Mouse (Mus musculus) kidney, adult 9 months (tissue): ENCODE measurements around the gene Mfsd11.
A peak's percentile ranks its signal among the peaks of the same experiment; 100 is the strongest.
"Not testable (repeated sequence)": the region's sequence is repeated elsewhere in the genome, so short reads cannot be mapped to it uniquely, and the experiment has no call there.

Source experiments
- DNase-seq: peaks from one replicate; pipeline ENCODE4 v3.0.0; 2022

Gene Mfsd11

DNA sequence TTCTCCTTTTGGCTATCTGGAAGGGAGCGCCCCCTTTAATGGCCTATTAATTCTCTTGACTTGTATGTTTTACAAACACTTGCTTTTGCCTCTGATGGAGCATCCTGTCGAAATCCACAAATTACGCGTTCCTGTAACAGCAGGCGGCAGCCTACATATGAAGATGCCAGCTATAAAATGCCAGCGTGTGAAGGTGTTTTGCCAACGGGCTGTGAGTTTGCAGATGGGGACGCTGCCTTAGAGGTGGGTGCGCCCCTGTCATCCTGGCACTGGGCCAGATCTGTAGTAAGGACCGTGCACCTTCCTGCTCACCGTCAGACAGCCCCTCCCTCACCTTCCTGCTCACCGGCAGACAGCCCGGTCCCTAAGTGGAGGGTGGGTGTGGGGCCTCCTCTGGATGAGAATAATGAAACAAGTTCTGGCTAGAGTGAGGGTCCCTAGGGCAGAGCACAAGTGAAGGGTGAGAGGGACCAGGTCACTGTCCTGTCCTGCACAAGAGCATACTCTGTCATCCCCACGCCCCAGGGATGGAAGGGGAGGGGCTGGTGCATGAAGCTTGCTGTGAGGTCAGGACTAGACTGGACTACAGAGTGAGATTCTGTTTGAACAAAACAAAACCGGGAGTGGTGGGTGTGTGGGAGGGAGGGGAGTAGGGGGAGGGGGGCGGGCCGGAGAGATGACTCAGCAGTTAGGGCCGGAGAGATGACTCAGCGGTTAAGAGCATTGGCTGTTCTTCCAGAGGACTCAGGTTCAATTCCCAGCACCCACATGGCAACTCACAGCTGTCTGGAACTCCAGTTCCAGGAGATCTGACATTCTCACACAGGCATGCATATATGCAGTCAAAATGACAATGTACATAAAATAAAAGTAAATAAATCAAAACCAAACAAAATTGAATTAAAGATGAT is 41.5 kb downstream of the Mfsd11 start:
- DNase-seq = no peak

DNA sequence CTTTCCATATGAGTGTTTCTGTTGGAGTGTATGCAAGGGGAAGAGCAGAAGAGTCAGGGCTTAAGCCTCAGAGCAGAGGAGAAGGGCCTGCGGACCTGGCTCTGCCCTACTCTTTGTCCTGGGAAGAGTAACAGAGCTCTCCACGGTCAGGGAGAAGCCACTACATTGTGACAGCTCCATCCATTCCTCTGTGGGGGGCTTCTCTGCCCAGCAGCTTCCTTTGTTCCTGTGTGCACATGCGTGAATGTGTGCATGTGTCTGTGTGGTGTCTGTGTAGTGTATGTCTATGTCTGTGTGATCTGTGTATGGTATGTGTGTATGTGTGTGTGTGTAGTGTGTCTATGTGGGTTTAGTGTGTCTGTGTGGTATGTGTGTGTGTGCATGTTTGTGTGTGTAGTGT is 43.2 kb downstream of the Mfsd11 start:
- no peak for DNase-seq

DNA sequence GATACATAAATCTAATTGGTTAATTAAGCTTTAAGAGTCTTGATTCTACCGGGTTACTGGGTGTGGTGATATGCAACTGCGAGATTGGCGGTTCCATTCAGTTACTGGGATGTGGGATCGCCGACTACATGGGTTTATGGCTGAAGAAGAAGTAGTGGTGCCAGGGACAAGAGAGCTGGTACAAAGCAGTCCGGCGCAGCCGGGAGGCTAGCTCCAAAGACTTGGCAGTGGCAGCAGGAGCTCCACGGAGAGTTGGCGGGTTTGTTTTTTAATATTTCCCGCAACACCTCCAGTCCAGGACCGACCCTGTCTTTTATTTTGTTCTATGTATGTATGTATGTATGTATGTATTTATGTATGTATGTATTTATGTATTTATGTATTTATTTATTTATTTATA is 47.0 kb downstream of the Mfsd11 start:
- no peak for DNase-seq

DNA sequence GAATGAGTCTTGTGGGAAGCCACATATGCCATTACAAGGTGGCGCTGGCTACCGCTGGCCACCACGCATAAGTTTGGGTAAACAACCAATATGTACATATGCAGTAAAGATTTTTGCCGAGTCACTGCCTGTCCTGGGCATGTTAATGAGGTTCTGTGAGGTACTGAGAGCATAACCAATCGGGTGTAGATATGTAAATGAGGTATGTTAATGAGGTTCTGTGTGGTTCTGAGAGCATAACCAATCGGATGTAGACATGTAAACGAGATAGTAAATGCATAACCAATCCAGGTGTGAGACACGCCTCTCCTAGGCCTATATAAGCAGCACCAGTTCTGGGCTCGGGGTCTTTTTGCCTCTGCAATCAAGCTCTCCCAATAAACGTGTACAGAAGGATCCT is 50.3 kb downstream of the Mfsd11 start:
- not testable (repeated sequence) for DNase-seq

DNA sequence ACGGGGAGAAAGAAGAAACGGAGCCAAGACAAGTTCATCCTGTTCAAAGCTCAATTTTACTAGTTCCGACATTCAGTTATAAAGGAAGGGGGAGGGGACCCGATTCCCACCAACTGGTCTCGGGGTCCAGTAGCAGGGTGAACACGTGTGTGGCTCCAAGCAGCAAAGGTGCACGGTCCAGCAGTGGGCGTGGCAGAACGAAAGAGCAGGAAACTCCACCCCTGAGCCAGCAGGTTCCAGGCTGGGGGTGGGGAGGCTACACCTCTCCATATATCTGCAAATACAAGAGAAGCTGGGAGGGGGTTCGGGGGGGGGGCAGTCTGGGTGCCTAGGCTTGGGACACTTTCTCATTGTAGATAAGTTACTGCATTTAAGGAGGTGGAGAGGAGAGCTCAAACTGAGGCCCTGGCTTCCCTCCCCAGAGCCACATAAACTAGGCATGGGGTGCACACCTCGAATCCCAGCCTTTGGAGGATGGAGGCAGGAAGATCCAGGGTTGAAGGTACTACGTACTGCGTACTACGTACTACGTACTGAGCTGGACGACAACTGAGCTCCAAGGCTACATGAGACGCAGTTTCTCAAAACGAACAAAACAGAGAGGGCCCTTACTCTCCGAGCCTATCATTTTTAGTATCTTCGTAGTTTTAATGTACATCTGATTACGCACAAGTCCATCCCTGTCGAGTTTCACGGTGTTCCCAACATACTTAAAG is 53.7 kb downstream of the Mfsd11 start:
- peak; percentile 14 for DNase-seq

DNA sequence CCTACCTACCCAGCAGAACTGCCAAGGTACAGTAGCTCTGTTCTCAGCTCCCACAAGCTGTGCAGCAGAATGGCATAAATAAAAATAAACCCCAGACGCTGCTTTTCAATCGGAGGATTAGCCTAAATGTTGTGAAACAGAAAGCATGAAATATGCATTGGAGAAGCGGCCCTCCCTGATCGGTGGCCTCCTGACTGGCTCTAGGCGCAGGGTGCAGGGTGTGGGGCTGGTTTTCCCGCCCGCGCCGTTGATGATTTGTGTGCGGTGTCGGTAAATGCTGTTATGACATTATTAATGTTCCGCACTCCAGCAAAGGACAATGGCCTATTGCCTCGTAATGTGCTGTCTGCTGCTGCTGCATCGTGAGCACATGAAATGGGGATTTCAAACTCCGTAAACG is 61.3 kb downstream of the Mfsd11 start:
- no peak for DNase-seq

DNA sequence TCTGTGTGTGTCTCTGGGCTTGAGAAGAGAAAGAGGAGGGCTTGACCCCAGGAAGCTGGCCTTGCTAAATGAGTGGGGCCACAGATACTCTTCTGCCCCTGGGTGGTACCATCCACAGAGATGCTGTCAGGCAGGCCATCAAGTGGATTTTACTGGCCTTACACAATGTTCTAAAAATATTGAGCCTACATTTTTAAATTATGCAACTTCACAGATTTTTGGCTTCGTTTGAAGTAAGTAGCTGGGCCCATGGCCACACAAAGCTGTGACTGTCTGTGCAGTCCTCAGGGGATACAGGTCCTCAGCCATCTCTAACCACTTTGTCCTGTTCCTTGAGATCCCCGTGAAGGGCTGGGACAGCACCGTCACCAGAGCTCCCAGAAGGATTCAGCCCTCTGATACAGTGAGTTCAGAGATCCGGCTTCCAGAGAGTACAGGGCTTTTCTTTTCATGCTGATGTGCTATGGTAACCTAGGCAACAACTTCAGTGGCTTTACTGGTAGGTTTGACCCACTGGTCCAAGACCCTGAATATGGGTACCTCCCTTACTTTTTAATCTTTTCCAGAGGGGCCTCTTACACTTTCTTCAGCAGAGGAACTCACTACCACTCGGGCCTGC is 62.1 kb downstream of the Mfsd11 start:
- no peak for DNase-seq

DNA sequence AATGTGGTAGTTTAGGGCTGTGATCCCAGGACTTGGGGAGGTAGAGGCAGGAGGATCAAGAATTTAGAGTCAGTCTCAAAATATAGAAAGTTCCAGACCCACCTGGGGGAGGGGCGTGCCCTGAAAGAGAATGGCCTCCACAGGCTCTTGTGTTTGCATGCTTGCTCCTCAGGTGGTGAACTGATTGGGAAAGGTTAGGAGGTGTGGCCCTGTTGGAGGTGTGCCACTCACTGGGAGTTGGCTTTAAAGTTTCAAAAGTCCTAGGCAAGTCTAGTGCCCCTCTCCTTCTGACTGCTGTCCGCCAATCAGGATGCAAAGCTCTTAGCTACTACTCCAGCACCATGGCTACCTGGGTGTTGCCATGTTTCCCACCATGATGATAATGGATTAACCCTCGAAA is 63.0 kb downstream of the Mfsd11 start:
- no peak for DNase-seq

DNA sequence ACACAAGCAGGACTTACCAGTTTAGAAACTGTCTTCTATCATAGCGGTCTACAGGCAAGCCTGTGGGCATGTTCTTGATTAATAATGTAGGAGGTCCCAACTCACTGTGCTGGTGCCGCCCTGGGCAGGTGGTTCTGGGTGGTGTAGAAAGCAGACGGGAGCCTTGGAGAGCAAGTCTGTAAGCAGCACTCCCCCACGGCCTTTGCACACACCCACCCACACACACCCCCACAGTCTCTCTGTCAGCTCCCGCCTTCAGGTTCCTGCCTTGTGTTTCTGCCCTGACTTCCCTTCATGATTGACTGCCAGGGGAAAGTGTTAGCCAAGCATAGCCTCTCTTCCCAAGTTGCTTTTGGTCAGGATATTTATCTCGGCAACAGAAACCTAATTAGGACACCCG is 65.1 kb downstream of the Mfsd11 start:
- DNase-seq = no peak

DNA sequence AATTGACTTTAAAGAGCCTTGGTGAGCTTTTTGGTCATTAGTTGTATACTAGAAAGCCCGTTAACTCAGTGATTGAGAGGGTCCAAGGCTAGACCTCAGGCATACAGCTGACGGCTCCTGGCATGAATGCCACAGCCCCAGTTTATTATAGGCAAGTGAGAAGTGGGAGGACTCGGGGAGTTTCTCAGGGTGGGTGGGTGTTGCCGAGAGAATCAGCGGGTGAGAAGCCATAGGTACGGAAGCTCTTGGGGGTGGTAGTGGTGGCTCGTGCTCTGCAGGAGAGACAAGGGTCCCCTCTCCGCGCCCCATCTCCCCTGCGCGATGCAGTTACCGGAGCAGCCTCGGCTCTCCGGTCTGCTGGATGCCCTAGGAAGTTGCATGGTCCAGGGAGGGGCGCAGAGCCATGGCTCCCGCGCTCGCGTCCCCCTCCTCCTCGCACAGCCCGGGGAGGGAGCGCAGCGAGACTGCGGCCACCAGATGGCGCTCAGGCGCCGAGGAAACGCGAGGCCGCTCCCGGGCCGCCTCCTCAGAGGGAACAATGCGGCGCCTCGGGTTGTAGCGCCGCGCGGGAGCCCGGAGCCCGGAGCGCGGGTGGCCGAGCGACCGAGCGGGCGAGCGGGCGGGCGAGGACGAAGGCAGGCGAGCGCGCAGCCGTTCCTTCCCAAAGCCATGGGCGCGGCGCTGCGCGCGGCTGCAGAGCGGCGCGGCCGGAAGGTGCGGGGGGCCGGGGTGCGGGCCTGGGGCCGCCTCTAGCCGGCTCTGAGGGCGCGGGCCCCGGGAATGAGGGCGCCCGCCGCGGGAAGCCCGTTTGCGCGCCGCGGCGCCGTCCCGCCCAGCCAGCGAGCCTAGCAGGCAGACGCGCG is 66.3 kb downstream of the Mfsd11 start, which contains the start of gene Mgat5b:
TSS of gene Mgat5b (plus strand) at position 541 of the 863 bp plus-strand sequence.
- peak; percentile 65 for DNase-seq

DNA sequence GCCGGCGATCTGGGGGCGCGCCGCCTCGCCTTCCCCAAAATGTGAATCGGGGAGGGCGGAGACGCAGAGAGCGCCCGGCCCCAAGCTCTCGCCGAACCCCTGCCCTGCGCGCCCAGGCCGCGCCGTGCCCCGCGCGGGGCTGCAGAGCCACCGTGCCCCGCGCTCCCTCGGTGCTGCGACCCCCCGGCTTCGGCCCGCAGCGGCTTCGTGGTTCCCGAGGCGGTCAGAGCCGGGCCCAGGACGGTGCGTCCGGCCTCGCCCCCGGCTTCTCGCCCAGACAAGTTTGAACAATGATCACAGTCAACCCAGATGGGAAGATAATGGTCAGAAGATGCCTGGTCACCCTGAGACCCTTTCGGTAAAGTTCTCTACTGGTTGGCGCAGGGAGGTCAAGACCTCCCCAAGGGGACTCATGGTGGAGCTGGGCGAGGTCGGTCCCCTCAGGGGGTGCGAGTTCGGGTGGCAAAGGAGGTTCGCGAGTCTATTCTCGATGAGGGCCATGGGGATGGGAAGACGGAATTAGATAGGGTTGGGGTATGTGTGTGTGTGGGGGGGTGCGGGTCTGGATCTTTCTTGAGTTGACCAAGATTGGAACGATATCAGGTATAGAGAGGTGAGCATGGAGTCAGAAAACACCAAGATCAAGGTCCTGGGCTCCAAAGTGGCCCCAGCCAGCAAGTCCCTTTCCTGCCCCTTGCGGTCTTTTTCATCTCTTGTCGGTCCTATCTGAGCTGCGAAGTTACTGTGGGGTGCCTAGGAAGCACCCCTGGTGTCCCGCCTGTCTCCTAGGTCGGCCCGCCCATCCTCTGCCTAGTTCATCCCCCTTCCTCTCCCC is 67.2 kb downstream of the Mfsd11 start:
- DNase-seq = no peak

DNA sequence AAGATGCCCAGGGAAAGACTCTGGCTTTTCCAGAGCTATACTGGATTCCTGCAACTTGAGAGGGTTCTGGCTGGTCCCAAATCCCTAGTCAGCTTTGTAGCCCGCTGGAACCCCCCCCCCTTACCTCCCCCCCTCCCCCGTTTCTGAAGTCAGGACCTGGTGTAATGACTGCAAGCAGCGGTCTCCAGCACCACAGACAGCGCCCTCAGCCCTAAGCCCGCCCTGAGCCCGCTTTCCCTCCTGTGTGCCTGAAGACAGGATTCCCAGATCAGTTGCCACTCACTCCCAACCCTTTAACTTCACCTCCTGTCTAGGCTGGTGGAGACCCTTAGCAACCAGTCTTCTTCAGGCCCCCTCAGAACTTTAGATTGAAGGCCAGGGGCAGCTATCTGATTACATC is 68.5 kb downstream of the Mfsd11 start:
- no peak for DNase-seq

DNA sequence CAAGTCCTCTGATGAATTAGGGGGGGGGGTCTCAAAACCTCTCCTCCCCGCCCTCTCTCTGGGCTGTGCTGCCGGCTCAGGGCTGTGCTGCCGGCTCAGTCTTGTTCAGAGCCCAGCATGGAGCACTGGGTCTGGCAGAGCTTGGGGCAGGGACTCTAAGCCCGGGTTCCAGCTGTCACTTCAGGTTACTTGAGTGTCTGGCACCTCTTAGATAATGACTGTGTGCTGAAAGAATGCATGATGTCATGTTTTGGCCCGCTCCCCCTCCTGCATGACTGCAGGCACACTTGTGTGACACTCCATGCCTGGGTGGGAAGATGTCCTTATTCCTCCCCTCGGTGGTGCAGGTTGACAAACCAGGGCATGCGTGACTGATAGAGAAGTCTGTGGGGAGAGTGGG is 69.8 kb downstream of the Mfsd11 start:
- DNase-seq = no peak
